Mouse (Mus musculus) lung, postnatal 0 days (tissue): ENCODE data around the gene Aurkaip1.

ENCODE experiments used
- CTCF ChIP-seq: IDR thresholded peaks from 2 replicates; pipeline ENCODE4 v1.5.1; 2016; ENCODE audit warnings: antibody characterized with exemption, mild to moderate bottlenecking
- EP300 ChIP-seq: IDR thresholded peaks from 2 replicates; pipeline ENCODE4 v1.6.1; 2016; ENCODE audit warnings: antibody characterized with exemption, mild to moderate bottlenecking, control low read depth

DNA sequence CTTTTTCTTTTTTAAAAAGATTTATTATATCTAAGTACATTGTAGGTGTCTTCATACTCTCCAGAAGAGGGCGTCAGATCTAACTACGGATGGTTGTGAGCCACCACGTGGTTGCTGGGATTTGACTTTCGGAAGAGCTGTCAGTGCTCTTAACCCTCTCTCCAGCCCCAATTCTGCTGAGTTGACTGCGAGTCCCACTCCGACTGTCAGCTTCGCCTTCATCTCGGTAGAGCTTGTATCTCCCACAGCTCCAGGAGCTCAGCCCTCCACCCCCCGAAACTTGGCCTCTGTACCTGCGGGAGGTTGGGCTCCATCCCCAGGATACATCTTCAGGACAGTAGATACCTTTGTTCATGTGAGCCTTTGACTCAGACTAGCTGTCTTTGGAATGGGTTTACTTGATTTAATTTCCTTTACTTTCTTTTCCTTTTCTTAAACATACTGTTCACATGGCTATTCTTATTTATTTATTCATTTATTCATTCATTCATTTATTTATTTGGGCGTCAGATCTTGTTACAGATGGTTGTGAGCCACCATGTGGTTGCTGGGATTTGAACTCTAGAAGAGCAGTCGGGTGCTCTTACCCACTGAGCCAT lies 28.2 kb upstream of the Aurkaip1 start, which contains the start of gene Mrpl20:
- no peak for TF ChIP-seq EP300
- peak; percentile 33; the same call in 1 of the 2 replicates for TF ChIP-seq CTCF
